Mouse (Mus musculus): Measurements from ENCODE around the gene Sec24a.
"Not testable (repeated sequence)": the region's sequence is repeated elsewhere in the genome, so short reads cannot be mapped to it uniquely, and the experiment has no call there.

Gene Sec24a

GRCm38 (mm10) chr11:51681324-51681975 is 82.0 kb downstream of the Sec24a start:
- DNase-seq, result peak; percentile 95

- peak; percentile 76 for DNase-seq
These were observed 84.0 kb downstream of the Sec24a start for GRCm38 (mm10) chr11:51679466-51679865.

GRCm38 (mm10) chr11:51677737-51678418 is 85.6 kb downstream of the Sec24a start:
- peak; percentile 88 for DNase-seq

- DNase-seq, result no peak
These were observed 88.0 kb downstream of the Sec24a start for GRCm38 (mm10) chr11:51675386-51675785.

- DNase-seq, result peak; percentile 85
These were observed 90.1 kb downstream of the Sec24a start for GRCm38 (mm10) chr11:51673291-51673690.

- peak; percentile 77 for DNase-seq
These were observed 92.1 kb downstream of the Sec24a start for GRCm38 (mm10) chr11:51671376-51671775.

- peak; percentile 68 for DNase-seq
These were observed 92.6 kb downstream of the Sec24a start for GRCm38 (mm10) chr11:51670846-51671245.

- not testable (repeated sequence) for DNase-seq
These were observed 98.7 kb downstream of the Sec24a start for GRCm38 (mm10) chr11:51664747-51665146.

GRCm38 (mm10) chr11:51662632-51663031 is 100.8 kb downstream of the Sec24a start:
- peak; percentile 81 for DNase-seq

GRCm38 (mm10) chr11:51661867-51662365 is 101.5 kb downstream of the Sec24a start:
- no peak for DNase-seq

- peak; percentile 97 for DNase-seq
These were observed 104.7 kb downstream of the Sec24a start for GRCm38 (mm10) chr11:51658705-51659104.

GRCm38 (mm10) chr11:51658291-51658690 is 105.1 kb downstream of the Sec24a start:
- DNase-seq, result no peak

GRCm38 (mm10) chr11:51656798-51657521 is 106.5 kb downstream of the Sec24a start:
- peak; percentile 93 for DNase-seq

- DNase-seq, result no peak
These were observed 108.5 kb downstream of the Sec24a start for GRCm38 (mm10) chr11:51654891-51655290.

- no peak for DNase-seq
These were observed 109.7 kb downstream of the Sec24a start for GRCm38 (mm10) chr11:51653736-51654135.

- DNase-seq, result no peak
These were observed 110.5 kb downstream of the Sec24a start for GRCm38 (mm10) chr11:51652889-51653418.

GRCm38 (mm10) chr11:51650691-51651515 is 112.5 kb downstream of the Sec24a start, which contains the start of the genes N4bp3 and D930048N14Rik:
Gene N4bp3, minus strand, starts transcription at chr11:51650842.
Gene D930048N14Rik, plus strand, starts transcription at chr11:51650954.
- peak; percentile 98 for DNase-seq

- peak; percentile 96 for DNase-seq
These were observed 113.2 kb downstream of the Sec24a start for GRCm38 (mm10) chr11:51650261-51650660.

- DNase-seq, result peak; percentile 94
These were observed 113.6 kb downstream of the Sec24a start for GRCm38 (mm10) chr11:51649889-51650199.

GRCm38 (mm10) chr11:51649111-51649888 is 114.1 kb downstream of the Sec24a start:
- DNase-seq, result peak; percentile 93

- DNase-seq, result peak; percentile 94
These were observed 114.9 kb downstream of the Sec24a start for GRCm38 (mm10) chr11:51648566-51648965.

All from heart, adult 11 months (tissue).